Mouse (Mus musculus) c-Kit-negative CD71-positive TER-119-positive erythroid progenitor cells, embryonic 14.5 days (primary cell): Measurements from ENCODE around the gene Vmn2r81.
"Not testable (repeated sequence)": the region's sequence is repeated elsewhere in the genome, so short reads cannot be mapped to it uniquely, and the experiment has no call there.

ENCODE experiments used
- DNase-seq: peaks from one replicate; pipeline ENCODE4 v3.0.0-alpha.2; 2013; ENCODE audit warnings: low read depth, low spot score

Gene Vmn2r81

GRCm38 (mm10) chr10:79247392-79247791, at the start of gene Vmn2r81:
TSS of gene Vmn2r81 (plus strand) at chr10:79247692.
- DNase-seq, result not testable (repeated sequence)

- DNase-seq, result not testable (repeated sequence)
Measured at GRCm38 (mm10) chr10:79199973-79200372, 47.5 kb upstream of the Vmn2r81 start.

GRCm38 (mm10) chr10:79220432-79220831, 27.1 kb upstream of the Vmn2r81 start:
- DNase-seq, result no peak

- DNase-seq, result no peak
Measured at GRCm38 (mm10) chr10:79221606-79222005, 25.9 kb upstream of the Vmn2r81 start.

GRCm38 (mm10) chr10:79222214-79222613, 25.3 kb upstream of the Vmn2r81 start:
- no peak for DNase-seq

GRCm38 (mm10) chr10:79322033-79322736, 74.7 kb downstream of the Vmn2r81 start:
- DNase-seq, result not testable (repeated sequence)

GRCm38 (mm10) chr10:79322737-79323086, 75.2 kb downstream of the Vmn2r81 start:
- no peak for DNase-seq
